Mouse (Mus musculus): Measurements from ENCODE around the gene Grin2a. TPM values are rescaled to one million over a fixed set of nuclear protein-coding genes. Genes with fewer than 3 reads are reported as not detected.

Gene Grin2a
- polyA plus RNA-seq, 1 experiment from 2014 or later = 0.05 TPM

- Histone ChIP-seq H3K36me3 (no peaks in the 10 kb centered on the region), H3K4me3 (no peak overlapping the region), H3K4me1 (no peaks in the 10 kb centered on the region), H3K27ac (no peak overlapping the region), H3K9me3 (replicated peaks) (no peaks in the 10 kb centered on the region), H3K27me3 (ENCODE audit: low read depth, poor library complexity, severe bottlenecking) (no peaks in the 10 kb centered on the region)
- 97% methylated on average over 5 of the region's 5 CpGs for WGBS
- no peak for DNase-seq (ENCODE audit: low spot score)
These were observed 241.3 kb downstream of the Grin2a start for GRCm38 (mm10) chr16:9754061-9754460.

- Histone ChIP-seq H3K36me3 (no peaks in the 10 kb centered on the region), H3K4me3 (no peak overlapping the region), H3K27ac (no peak overlapping the region), H3K27me3 (ENCODE audit: low read depth, poor library complexity, severe bottlenecking) (no peaks in the 10 kb centered on the region), H3K9me3 (replicated peaks) (no peaks in the 10 kb centered on the region), H3K4me1 (no peaks in the 10 kb centered on the region)
- WGBS = 90% methylated on average over 9 of the region's 9 CpGs
- no peak for DNase-seq (ENCODE audit: low spot score)
These were observed 242.3 kb downstream of the Grin2a start for GRCm38 (mm10) chr16:9753045-9753444.

GRCm38 (mm10) chr16:9752600-9752999, 242.8 kb downstream of the Grin2a start:
- 91% methylated on average over 8 of the region's 8 CpGs for WGBS
- H3K27ac ChIP-seq = no peak overlapping the region
- H3K4me3 ChIP-seq = no peak overlapping the region
- H3K27me3 ChIP-seq (ENCODE audit: low read depth, poor library complexity, severe bottlenecking) = no peaks in the 10 kb centered on the region
- no peaks in the 10 kb centered on the region for H3K36me3 ChIP-seq
- no peak for DNase-seq (ENCODE audit: low spot score)
- H3K4me1 ChIP-seq = no peaks in the 10 kb centered on the region
- H3K9me3 ChIP-seq (replicated peaks) = no peaks in the 10 kb centered on the region

- WGBS = 78% methylated on average over 11 of the region's 11 CpGs
These were observed 244.3 kb downstream of the Grin2a start for GRCm38 (mm10) chr16:9751045-9751569.

GRCm38 (mm10) chr16:9749661-9750060, 245.7 kb downstream of the Grin2a start:
- Histone ChIP-seq H3K4me3 (no peak overlapping the region), H3K36me3 (no peaks in the 10 kb centered on the region), H3K4me1 (no peaks in the 10 kb centered on the region), H3K27me3 (ENCODE audit: low read depth, poor library complexity, severe bottlenecking) (no peaks in the 10 kb centered on the region), H3K27ac (no peak overlapping the region), H3K9me3 (replicated peaks) (no peaks in the 10 kb centered on the region)
- WGBS = 95% methylated on average over 3 of the region's 3 CpGs
- no peak for DNase-seq (ENCODE audit: low spot score)

More at GRCm38 (mm10) chr16:9751045-9751569, 244.3 kb downstream of the Grin2a start:
- Histone ChIP-seq H3K4me1 (no peaks in the 10 kb centered on the region), H3K4me3 (no peak overlapping the region), H3K27ac (no peak overlapping the region), H3K27me3 (ENCODE audit: low read depth, poor library complexity, severe bottlenecking) (no peaks in the 10 kb centered on the region), H3K9me3 (replicated peaks) (no peaks in the 10 kb centered on the region), H3K36me3 (no peaks in the 10 kb centered on the region)
- DNase-seq (ENCODE audit: low spot score) = no peak

- no peak overlapping the region for H3K4me3 ChIP-seq
- no peak for DNase-seq (ENCODE audit: low spot score)
- H3K9me3 ChIP-seq (replicated peaks) = no peaks in the 10 kb centered on the region
- no peaks in the 10 kb centered on the region for H3K27me3 ChIP-seq (ENCODE audit: low read depth, poor library complexity, severe bottlenecking)
- H3K27ac ChIP-seq = no peak overlapping the region
- no peaks in the 10 kb centered on the region for H3K4me1 ChIP-seq
- WGBS = 89% methylated on average over 6 of the region's 6 CpGs
- H3K36me3 ChIP-seq = no peaks in the 10 kb centered on the region
These were observed 252.9 kb downstream of the Grin2a start for GRCm38 (mm10) chr16:9742443-9742842.

- Histone ChIP-seq H3K9me3 (replicated peaks) (no peaks in the 10 kb centered on the region), H3K36me3 (no peaks in the 10 kb centered on the region), H3K4me1 (no peaks in the 10 kb centered on the region), H3K27ac (no peak overlapping the region), H3K27me3 (ENCODE audit: low read depth, poor library complexity, severe bottlenecking) (no peaks in the 10 kb centered on the region), H3K4me3 (no peak overlapping the region)
- no peak for DNase-seq (ENCODE audit: low spot score)
- 93% methylated on average over 6 of the region's 6 CpGs for WGBS
These were observed 256.7 kb downstream of the Grin2a start for GRCm38 (mm10) chr16:9738679-9739078.

- Histone ChIP-seq H3K27me3 (ENCODE audit: low read depth, poor library complexity, severe bottlenecking) (no peaks in the 10 kb centered on the region), H3K9me3 (replicated peaks) (no peaks in the 10 kb centered on the region), H3K4me1 (no peaks in the 10 kb centered on the region), H3K27ac (no peak overlapping the region), H3K4me3 (no peak overlapping the region), H3K36me3 (no peaks in the 10 kb centered on the region)
- no peak for DNase-seq (ENCODE audit: low spot score)
- 24% methylated on average over 2 of the region's 2 CpGs for WGBS
These were observed 258.2 kb downstream of the Grin2a start for GRCm38 (mm10) chr16:9737131-9737530.

- no peak overlapping the region for H3K27ac ChIP-seq
- WGBS = 93% methylated on average over 8 of the region's 8 CpGs
- H3K4me3 ChIP-seq = no peak overlapping the region
- no peaks in the 10 kb centered on the region for H3K4me1 ChIP-seq
- no peaks in the 10 kb centered on the region for H3K9me3 ChIP-seq (replicated peaks)
- no peaks in the 10 kb centered on the region for H3K27me3 ChIP-seq (ENCODE audit: low read depth, poor library complexity, severe bottlenecking)
- no peaks in the 10 kb centered on the region for H3K36me3 ChIP-seq
- DNase-seq (ENCODE audit: low spot score) = no peak
These were observed 259.8 kb downstream of the Grin2a start for GRCm38 (mm10) chr16:9735365-9736080.

- DNase-seq (ENCODE audit: low spot score) = no peak
- Histone ChIP-seq H3K4me1 (no peaks in the 10 kb centered on the region), H3K9me3 (replicated peaks) (no peaks in the 10 kb centered on the region), H3K36me3 (no peaks in the 10 kb centered on the region), H3K4me3 (no peak overlapping the region), H3K27ac (no peak overlapping the region), H3K27me3 (ENCODE audit: low read depth, poor library complexity, severe bottlenecking) (no peaks in the 10 kb centered on the region)
- 93% methylated on average over 5 of the region's 5 CpGs for WGBS
These were observed 267.8 kb downstream of the Grin2a start for GRCm38 (mm10) chr16:9727603-9728002.

GRCm38 (mm10) chr16:9725578-9726113, 269.7 kb downstream of the Grin2a start:
- no peak overlapping the region for H3K27ac ChIP-seq
- DNase-seq (ENCODE audit: low spot score) = no peak
- no peaks in the 10 kb centered on the region for H3K27me3 ChIP-seq (ENCODE audit: low read depth, poor library complexity, severe bottlenecking)
- no peaks in the 10 kb centered on the region for H3K36me3 ChIP-seq
- H3K9me3 ChIP-seq (replicated peaks) = no peaks in the 10 kb centered on the region
- H3K4me1 ChIP-seq = no peaks in the 10 kb centered on the region
- WGBS = 79% methylated on average over 7 of the region's 7 CpGs
- H3K4me3 ChIP-seq = no peak overlapping the region

GRCm38 (mm10) chr16:9711398-9711797, 284.0 kb downstream of the Grin2a start:
- 90% methylated on average over 2 of the region's 2 CpGs for WGBS
- Histone ChIP-seq H3K36me3 (no peaks in the 10 kb centered on the region), H3K9me3 (replicated peaks) (no peaks in the 10 kb centered on the region), H3K4me1 (no peaks in the 10 kb centered on the region), H3K27me3 (ENCODE audit: low read depth, poor library complexity, severe bottlenecking) (no peaks in the 10 kb centered on the region), H3K4me3 (no peak overlapping the region), H3K27ac (no peak overlapping the region)
- no peak for DNase-seq (ENCODE audit: low spot score)

GRCm38 (mm10) chr16:9709921-9710320, 285.4 kb downstream of the Grin2a start:
- no peaks in the 10 kb centered on the region for H3K4me1 ChIP-seq
- no peak for DNase-seq (ENCODE audit: low spot score)
- no peak overlapping the region for H3K27ac ChIP-seq
- H3K4me3 ChIP-seq = no peak overlapping the region
- 82% methylated on average over 2 of the region's 2 CpGs for WGBS
- no peaks in the 10 kb centered on the region for H3K36me3 ChIP-seq
- H3K27me3 ChIP-seq (ENCODE audit: low read depth, poor library complexity, severe bottlenecking) = no peaks in the 10 kb centered on the region
- H3K9me3 ChIP-seq (replicated peaks) = no peaks in the 10 kb centered on the region

Measured in limb, embryonic 10.5 days (tissue).